Mouse (Mus musculus): ENCODE data around the gene Edc4. TPM values are rescaled to one million over a fixed set of nuclear protein-coding genes. Genes with fewer than 3 reads are reported as not detected.

Edc4 gene
- polyA plus RNA-seq, 1 experiment = 75.5 TPM

- DNase-seq = peak; percentile 45 to 67
- no peak for TF ChIP-seq CTCF (IDR thresholded peaks at IDR 0.05; ENCODE audit: borderline replicate concordance, insufficient read depth, low read depth, low read length)
- no peak for TF ChIP-seq POLR2A (IDR thresholded peaks at IDR 0.05; ENCODE audit: borderline replicate concordance, insufficient read depth, low read length)
Observed at GRCm38 (mm10) chr8:105937496-105938305, 57.0 kb downstream of the Edc4 start.

GRCm38 (mm10) chr8:105938306-105938669 is 57.6 kb downstream of the Edc4 start, which contains the start of gene Psmb10:
Gene Psmb10 (minus strand): TSS chr8:105938444.
- H3K4me3 ChIP-seq (replicated peaks; ENCODE audit: insufficient read depth, low read depth, low read length) = peak within 1 kb of the TSS; percentile 97
- H3K4me1 ChIP-seq (ENCODE audit: control insufficient read depth, insufficient read depth, low read length) = peaks cover 2% of the 10 kb centered on the region; the same call in 1 of the 2 replicates
- WGBS = 10% methylated on average over 4 of the region's 4 CpGs
- no peak for DNase-seq
- TF ChIP-seq POLR2A (IDR thresholded peaks at IDR 0.05; ENCODE audit: borderline replicate concordance, insufficient read depth, low read length) = no peak
- TF ChIP-seq CTCF (IDR thresholded peaks at IDR 0.05; ENCODE audit: borderline replicate concordance, insufficient read depth, low read depth, low read length) = peak; percentile 6; the same call in 1 of the 2 replicates
- no peaks in the 10 kb centered on the region for H3K27me3 ChIP-seq (ENCODE audit: control insufficient read depth, insufficient read depth, low read length)
- peak within 1 kb of the TSS; percentile 72 for H3K27ac ChIP-seq (ENCODE audit: insufficient read depth, low read length)

More at GRCm38 (mm10) chr8:105937496-105938305, 57.0 kb downstream of the Edc4 start:
- Histone ChIP-seq H3K4me1 (ENCODE audit: control insufficient read depth, insufficient read depth, low read length) (peaks cover 2% of the 10 kb centered on the region; the same call in 1 of the 2 replicates), H3K27me3 (ENCODE audit: control insufficient read depth, insufficient read depth, low read length) (no peaks in the 10 kb centered on the region), H3K4me3 (replicated peaks; ENCODE audit: insufficient read depth, low read depth, low read length) (peak overlapping the region; percentile 97), H3K27ac (ENCODE audit: insufficient read depth, low read length) (peak overlapping the region; percentile 72)
- WGBS = under 1% methylated on average over 33 of the region's 33 CpGs

DNA sequence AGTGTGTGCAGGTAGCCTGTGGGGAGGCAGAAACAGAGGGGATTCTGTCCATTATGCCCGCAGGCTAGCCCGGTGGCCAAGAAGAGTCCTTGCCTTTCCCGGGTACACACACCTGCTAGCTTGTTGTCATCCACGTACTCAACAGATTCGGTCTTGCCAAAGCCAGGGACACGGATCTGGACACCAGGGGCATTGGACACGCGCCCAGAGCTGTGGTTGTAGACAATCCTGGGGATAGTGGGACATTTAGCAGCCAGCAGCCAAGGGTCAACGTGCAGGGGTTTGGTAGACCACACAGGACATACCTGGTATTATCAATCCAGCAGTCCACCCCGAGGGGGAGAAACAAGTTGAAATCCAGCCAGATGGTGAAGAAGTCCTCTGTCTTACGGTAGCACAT is 61.3 kb downstream of the Edc4 start:
- 52% methylated on average over 11 of the region's 11 CpGs for WGBS
- Histone ChIP-seq H3K27me3 (ENCODE audit: control insufficient read depth, insufficient read depth, low read length) (no peaks in the 10 kb centered on the region), H3K27ac (ENCODE audit: insufficient read depth, low read length) (no peak overlapping the region), H3K4me3 (replicated peaks; ENCODE audit: insufficient read depth, low read depth, low read length) (no peak overlapping the region), H3K4me1 (ENCODE audit: control insufficient read depth, insufficient read depth, low read length) (0 out of 2 replicates have a peak, but pooled peaks cover 2% of the 10 kb centered on the region)
- DNase-seq = no peak
- no peak for TF ChIP-seq CTCF (IDR thresholded peaks at IDR 0.05; ENCODE audit: borderline replicate concordance, insufficient read depth, low read depth, low read length)
- TF ChIP-seq POLR2A (IDR thresholded peaks at IDR 0.05; ENCODE audit: borderline replicate concordance, insufficient read depth, low read length) = no peak

DNA sequence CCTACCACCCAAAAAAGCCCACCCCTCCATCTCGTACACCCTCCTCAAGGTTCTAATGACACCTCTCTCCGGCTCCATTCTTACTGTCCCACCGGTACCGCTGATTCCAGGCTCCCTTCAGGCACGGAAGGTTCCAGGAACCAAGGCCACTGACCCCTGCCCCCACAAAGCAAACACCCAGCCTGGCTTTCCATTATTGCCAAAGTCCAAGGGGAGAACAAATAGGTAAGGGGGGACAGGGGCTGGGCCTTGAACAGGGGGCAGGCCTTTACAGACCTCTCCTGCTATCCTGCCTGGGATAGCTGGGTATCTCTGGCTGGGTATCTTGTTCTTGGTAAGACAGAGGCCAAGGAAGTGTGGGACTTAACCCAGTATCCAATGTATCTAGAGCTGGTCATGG is 61.9 kb downstream of the Edc4 start:
- 0 out of 2 replicates have a peak, but pooled peaks cover 2% of the 10 kb centered on the region for H3K4me1 ChIP-seq (ENCODE audit: control insufficient read depth, insufficient read depth, low read length)
- TF ChIP-seq POLR2A (IDR thresholded peaks at IDR 0.05; ENCODE audit: borderline replicate concordance, insufficient read depth, low read length) = no peak
- no peak for TF ChIP-seq CTCF (IDR thresholded peaks at IDR 0.05; ENCODE audit: borderline replicate concordance, insufficient read depth, low read depth, low read length)
- H3K4me3 ChIP-seq (replicated peaks; ENCODE audit: insufficient read depth, low read depth, low read length) = no peak overlapping the region
- H3K27me3 ChIP-seq (ENCODE audit: control insufficient read depth, insufficient read depth, low read length) = no peaks in the 10 kb centered on the region
- 90% methylated on average over 5 of the region's 5 CpGs for WGBS
- H3K27ac ChIP-seq (ENCODE audit: insufficient read depth, low read length) = 0 out of 2 replicates have a peak overlapping the region, but pooled peaks have one; percentile 11
- no peak for DNase-seq

DNA sequence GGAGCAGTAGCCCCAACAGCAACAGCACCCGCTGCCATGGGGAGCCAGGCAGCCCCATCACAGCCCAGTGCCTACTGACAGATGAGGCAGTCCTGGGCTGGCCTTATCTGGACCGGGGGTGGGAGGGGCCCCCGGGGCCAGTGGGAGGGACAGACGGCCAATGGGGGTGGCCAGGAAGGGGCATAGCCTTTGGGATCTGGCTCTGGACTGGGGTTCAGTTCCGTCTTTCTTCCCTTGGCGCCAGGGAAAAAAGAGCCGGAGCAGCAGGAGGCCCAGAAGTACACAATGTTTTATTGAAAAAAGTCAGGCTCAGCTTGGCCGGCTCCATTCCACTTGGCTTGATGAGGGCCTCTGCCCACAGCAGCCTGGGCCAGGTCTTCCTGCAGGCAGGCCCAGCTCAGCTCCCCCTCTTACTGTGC is 62.6 kb downstream of the Edc4 start, which contains the start of gene Lcat:
TSS of gene Lcat (minus strand) at position 62 of the 419 bp plus-strand sequence.
- DNase-seq = peak in 1 of 2 experiments; percentile 56
- H3K4me1 ChIP-seq (ENCODE audit: control insufficient read depth, insufficient read depth, low read length) = 0 out of 2 replicates have a peak, but pooled peaks cover under 1% of the 10 kb centered on the region
- H3K4me3 ChIP-seq (replicated peaks; ENCODE audit: insufficient read depth, low read depth, low read length) = no peak within 1 kb of the TSS
- 37% methylated on average over 8 of the region's 8 CpGs for WGBS
- TF ChIP-seq POLR2A (IDR thresholded peaks at IDR 0.05; ENCODE audit: borderline replicate concordance, insufficient read depth, low read length) (0 out of 2 replicates have a peak, but pooled peaks have one; percentile 14), CTCF (IDR thresholded peaks at IDR 0.05; ENCODE audit: borderline replicate concordance, insufficient read depth, low read depth, low read length) (no peak)
- H3K27me3 ChIP-seq (ENCODE audit: control insufficient read depth, insufficient read depth, low read length) = no peaks in the 10 kb centered on the region
- H3K27ac ChIP-seq (ENCODE audit: insufficient read depth, low read length) = 0 out of 2 replicates have a peak within 1 kb of the TSS, but pooled peaks have one; percentile 11

Other genes with a start within 250 kb of the Edc4 start
- gene Ctcf, start 244.3 kb upstream of the Edc4 start, polyA plus RNA-seq (2012; rRNA removed) = 41.6 and 45.7 TPM in 2 replicates
- 0.36 and 1.00 TPM in 2 replicates for gene Agrp, start 243.5 kb upstream of the Edc4 start, polyA plus RNA-seq (2012; rRNA removed)
- 69.8 and 72.1 TPM in 2 replicates for gene Carmil2, start 194.6 kb upstream of the Edc4 start, polyA plus RNA-seq (2012; rRNA removed)
- 56.3 and 56.8 TPM in 2 replicates for gene Acd, start 179.8 kb upstream of the Edc4 start, polyA plus RNA-seq (2012; rRNA removed)
- gene Pard6a, start 179.7 kb upstream of the Edc4 start, polyA plus RNA-seq (2012; rRNA removed) = 128 and 137 TPM in 2 replicates
- gene 4933405L10Rik, start 173.2 kb upstream of the Edc4 start, polyA plus RNA-seq (2012; rRNA removed) = 0.51 TPM in 2 replicates
- gene Enkd1, start 172.7 kb upstream of the Edc4 start, polyA plus RNA-seq (2012; rRNA removed) = 15.3 and 17.4 TPM in 2 replicates
- gene Gfod2, start 122.2 kb upstream of the Edc4 start, polyA plus RNA-seq (2012; rRNA removed) = 20.7 and 21.4 TPM in 2 replicates
- 30.5 and 32.1 TPM in 2 replicates for gene Ranbp10, start 53.5 kb upstream of the Edc4 start, polyA plus RNA-seq (2012; rRNA removed)
- gene Tsnaxip1, start 53.1 kb upstream of the Edc4 start, polyA plus RNA-seq (2012; rRNA removed) = 0.25 and 0.98 TPM in 2 replicates
- 27.8 and 30.8 TPM in 2 replicates for gene Cenpt, start 27.6 kb upstream of the Edc4 start, polyA plus RNA-seq (2012; rRNA removed)
- gene Thap11, start 25.7 kb upstream of the Edc4 start, polyA plus RNA-seq (2012; rRNA removed) = 52.0 and 53.5 TPM in 2 replicates
- gene Nutf2, start 20.3 kb upstream of the Edc4 start, polyA plus RNA-seq (2012; rRNA removed) = 104 and 111 TPM in 2 replicates
- gene Nrn1l, start 12.7 kb downstream of the Edc4 start, polyA plus RNA-seq (2012; rRNA removed) = 4.7 and 5.3 TPM in 2 replicates
- gene Pskh1, start 19.6 kb downstream of the Edc4 start, polyA plus RNA-seq (2012; rRNA removed) = 13.6 and 14.1 TPM in 2 replicates
- 2.6 and 3.4 TPM in 2 replicates for gene Ctrl, start 53.0 kb downstream of the Edc4 start, polyA plus RNA-seq (2012; rRNA removed)
- gene Psmb10, start 57.6 kb downstream of the Edc4 start, polyA plus RNA-seq (2012; rRNA removed) = 84.3 and 89.4 TPM in 2 replicates
- 106 and 110 TPM in 2 replicates for gene Lcat, start 62.5 kb downstream of the Edc4 start, polyA plus RNA-seq (2012; rRNA removed)
- 34.9 and 36.1 TPM in 2 replicates for gene Slc12a4, start 85.2 kb downstream of the Edc4 start, polyA plus RNA-seq (2012; rRNA removed)
- not detected in 2 replicates for gene Dpep3, start 98.5 kb downstream of the Edc4 start, polyA plus RNA-seq (2012; rRNA removed)
- 34.1 and 35.7 TPM in 2 replicates for gene Dus2, start 110.5 kb downstream of the Edc4 start, polyA plus RNA-seq (2012; rRNA removed)
- 0.13 TPM in 1 of 2 replicates, not detected in the other for gene Dpep2nb, start 125.1 kb downstream of the Edc4 start, polyA plus RNA-seq (2012; rRNA removed)
- gene Ddx28, start 131.0 kb downstream of the Edc4 start, polyA plus RNA-seq (2012; rRNA removed) = 15.2 and 16.0 TPM in 2 replicates
- gene Nfatc3, start 178.0 kb downstream of the Edc4 start, polyA plus RNA-seq (2012; rRNA removed) = 11.1 and 11.6 TPM in 2 replicates